13 mouse cellular contexts compared by ENCODE assay signal in genomic region chr9:119925120-119925657, GRCm38 (mm10). TPM values are rescaled to one million over a fixed set of nuclear protein-coding genes. Genes with fewer than 3 reads are reported as not detected.
DNase-seq lines count a peak whose midpoint lies in the region; ATAC-seq and TF ChIP-seq lines count a peak whose summit lies in the region.
"Had no signal": no experiment of that assay in that cellular context is flagged by ENCODE, and none has a peak within 500 bp of the region (broad histone marks: within the 10 kb centered on the region; RNA-seq: fewer than 3 reads in every experiment).

No protein-coding gene starts in this region.

- peak; percentile 9 for DNase-seq in NIH3T3 (ENCODE audit: low read depth)
- peak; percentile 22 for DNase-seq in brain, embryonic 14.5 days (ENCODE audit: low read depth)
- DNase-seq in left cerebral cortex, adult 8-10 months (ENCODE audit: low spot score in 2 of 2) = no peak
- DNase-seq in thymus, adult 2 months = no peak
- no peak for DNase-seq in natural killer cell, adult 2 months (ENCODE audit: low spot score in 2 of 2)
- DNase-seq: adrenal gland, postnatal 14 days; forebrain, postnatal 0 days; gastrocnemius, postnatal 25 days; heart, postnatal 10 days; thymus, postnatal 25 days had no signal

- H3K79me2 ChIP-seq in macrophage (ENCODE audit: inconsistent target) = no peaks in the 10 kb centered on the region

- peaks cover 41% of the 10 kb centered on the region for H3K36me3 ChIP-seq in liver, embryonic 16.5 days (ENCODE audit: control insufficient read depth, insufficient read depth)
- H3K36me3 ChIP-seq in macrophage (ENCODE audit: inconsistent target) = peaks cover 65% of the 10 kb centered on the region
- H3K36me3 ChIP-seq in thymus, adult 2 months (ENCODE audit: control insufficient read depth, insufficient read depth, low read length) = peaks cover 50% of the 10 kb centered on the region

- H3K27me3 ChIP-seq in liver, embryonic 16.5 days (ENCODE audit: control insufficient read depth, insufficient read depth, low read depth, low read length) = no peaks in the 10 kb centered on the region
- H3K27me3 ChIP-seq in thymus, adult 2 months (ENCODE audit: control insufficient read depth, insufficient read depth, low read length) = no peaks in the 10 kb centered on the region
- H3K27me3 ChIP-seq: Patski had no signal

- no peaks in the 10 kb centered on the region for H3K4me1 ChIP-seq in liver, embryonic 16.5 days (ENCODE audit: control insufficient read depth, low read depth, low read length)
- no peaks in the 10 kb centered on the region for H3K4me1 ChIP-seq in thymus, adult 2 months (replicated peaks; ENCODE audit: control insufficient read depth, insufficient read depth, low read length)

- H3K4me2 ChIP-seq in liver, embryonic 16.5 days (ENCODE audit: low read depth, low read length) = no peak overlapping the region

- no peaks in the 10 kb centered on the region for H3K9me3 ChIP-seq in liver, embryonic 16.5 days (replicated peaks; ENCODE audit: control insufficient read depth, low read length)

- ATAC-seq in liver, embryonic 16.5 days (ENCODE audit: low read depth) = peak; percentile 35; the same call in 1 of the 2 replicates
- ATAC-seq: forebrain, postnatal 0 days; Patski had no signal

- no peak overlapping the region for H3K9ac ChIP-seq in liver, embryonic 16.5 days (ENCODE audit: low read depth, low read length)
- H3K9ac ChIP-seq: forebrain, postnatal 0 days had no signal

- H3K4me3 ChIP-seq in liver, embryonic 16.5 days (ENCODE audit: low read depth, low read length) = no peak overlapping the region
- no peak overlapping the region for H3K4me3 ChIP-seq in macrophage (ENCODE audit: inconsistent target)
- H3K4me3 ChIP-seq in thymus, adult 2 months (ENCODE audit: control insufficient read depth, insufficient read depth, low read length) = no peak overlapping the region

- no peak for TF ChIP-seq POLR2A in brain, embryonic 14.5 days (IDR thresholded peaks at IDR 0.05; ENCODE audit: borderline replicate concordance, extremely low read depth, insufficient read depth, insufficient read length, poor library complexity, severe bottlenecking)
- TF ChIP-seq POLR2A in thymus, adult 2 months (IDR thresholded peaks at IDR 0.05; ENCODE audit: control insufficient read depth, extremely low read depth, insufficient read depth, low read length, poor library complexity) = no peak

- WGBS in liver, embryonic 16.5 days (ENCODE audit: insufficient replicate concordance) = 45% methylated on average over 16 of the region's 16 CpGs
- WGBS in macrophage (ENCODE audit: missing documents) = 10% methylated on average over 16 of the region's 16 CpGs
- WGBS in thymus, adult 2 months = 57% methylated on average over 16 of the region's 16 CpGs

- TF ChIP-seq CTCF in brain, embryonic 14.5 days (IDR thresholded peaks at IDR 0.05; ENCODE audit: borderline replicate concordance, extremely low read depth, insufficient read depth, insufficient read length) = no peak
- TF ChIP-seq CTCF in thymus, adult 2 months (IDR thresholded peaks at IDR 0.05; ENCODE audit: borderline replicate concordance, control insufficient read depth, extremely low read depth, insufficient read depth, low read length, poor library complexity) = no peak

- no peak overlapping the region for H3K27ac ChIP-seq in liver, embryonic 16.5 days (ENCODE audit: low read length)
- H3K27ac ChIP-seq in macrophage = peak overlapping the region; percentile 77
- no peak overlapping the region for H3K27ac ChIP-seq in thymus, adult 2 months (ENCODE audit: control insufficient read depth, insufficient read depth, low read length)

RNA-seq across cellular contexts. Expression of gene Gorasp1, which starts 12.2 kb away (rescaled TPM):
- 22.5 and 23.2 TPM in 2 replicates for polyA plus RNA-seq in brain, embryonic 14.5 days (2012; rRNA removed)
- polyA plus RNA-seq in liver, embryonic 16.5 days (2015; fragmentation: Nextera tagmentation; extraction: Ambion mirVana) = 10.6 and 12.1 TPM in 2 replicates
- total RNA-seq in macrophage (2018; cell fraction: chromatin; rRNA removed) = 10 to 100 TPM in 11 of 26 experiments, 1 to 10 TPM in 15; 1.7 to 16.2 (median 8.2) TPM
- 10 to 100 TPM in 14 of 26 experiments, 1 to 10 TPM in 12; 4.2 to 15.1 (median 10.6) TPM for total RNA-seq in macrophage (2018; cell fraction: cytosol; rRNA removed)
- total RNA-seq in macrophage (2018; cell fraction: nucleus; rRNA removed) = 10 to 100 TPM in 9 of 26 experiments, 1 to 10 TPM in 17; 2.4 to 24.8 (median 6.7) TPM
- 5.6 to 12.2 TPM (median 9.6 TPM) in 3 replicates for polyA plus RNA-seq in macrophage (2018)
- total RNA-seq in left cerebral cortex, adult 8-10 months (2022) = 10 to 100 TPM; 32.8 to 40.9 (median 36.8) TPM
- 10.8 and 11.0 TPM in 2 replicates for polyA plus RNA-seq in thymus, adult 2 months (2012; rRNA removed)

RNA-seq across cellular contexts. Expression of gene Ttc21a, which starts 12.2 kb away (rescaled TPM):
- polyA plus RNA-seq in brain, embryonic 14.5 days (2012; rRNA removed) = 1.1 and 2.1 TPM in 2 replicates
- polyA plus RNA-seq in liver, embryonic 16.5 days (2015; fragmentation: Nextera tagmentation; extraction: Ambion mirVana) = 0.08 and 0.21 TPM in 2 replicates
- 1 to 10 TPM in 15 of 26 experiments, under 1 TPM in 11; 0.25 to 7.3 (median 1.7) TPM for total RNA-seq in macrophage (2018; cell fraction: chromatin; rRNA removed)
- 1 to 10 TPM in 4 of 26 experiments, under 1 TPM in 22; 0.03 to 1.3 (median 0.32) TPM for total RNA-seq in macrophage (2018; cell fraction: cytosol; rRNA removed)
- total RNA-seq in macrophage (2018; cell fraction: nucleus; rRNA removed) = 1 to 10 TPM in 13 of 26 experiments, under 1 TPM in 13; 0.27 to 4.3 (median 0.97) TPM
- 0.05 to 0.09 TPM (median 0.06 TPM) in 3 replicates for polyA plus RNA-seq in macrophage (2018)
- 1 to 10 TPM in 1 of 4 experiments, under 1 TPM in 3; 0.70 to 1.2 (median 0.81) TPM for total RNA-seq in left cerebral cortex, adult 8-10 months (2022)
- polyA plus RNA-seq in thymus, adult 2 months (2012; rRNA removed) = 0.18 and 0.29 TPM in 2 replicates
- total RNA-seq: gastrocnemius, postnatal 25 days; heart, postnatal 10 days had no signal

RNA-seq across cellular contexts. Expression of gene Wdr48, which starts 30.5 kb away (rescaled TPM):
- 81.1 and 84.2 TPM in 2 replicates for polyA plus RNA-seq in brain, embryonic 14.5 days (2012; rRNA removed)
- 19.4 and 21.1 TPM in 2 replicates for polyA plus RNA-seq in liver, embryonic 16.5 days (2015; fragmentation: Nextera tagmentation; extraction: Ambion mirVana)
- total RNA-seq in macrophage (2018; cell fraction: chromatin; rRNA removed) = 100 to 1,000 TPM in 24 of 26 experiments, 10 to 100 TPM in 2; 92.3 to 311 (median 134) TPM
- 10 to 100 TPM; 29.0 to 47.5 (median 32.7) TPM for total RNA-seq in macrophage (2018; cell fraction: cytosol; rRNA removed)
- total RNA-seq in macrophage (2018; cell fraction: nucleus; rRNA removed) = 100 to 1,000 TPM in 7 of 26 experiments, 10 to 100 TPM in 19; 51.1 to 167 (median 78.9) TPM
- 25.1 to 40.5 TPM (median 29.3 TPM) in 3 replicates for polyA plus RNA-seq in macrophage (2018)
- total RNA-seq in left cerebral cortex, adult 8-10 months (2022) = 10 to 100 TPM; 71.9 to 79.6 (median 78.1) TPM
- 78.9 and 90.5 TPM in 2 replicates for polyA plus RNA-seq in thymus, adult 2 months (2012; rRNA removed)

RNA-seq across cellular contexts. Expression of gene Csrnp1, which starts 59.3 kb away (rescaled TPM):
- 3.4 and 4.9 TPM in 2 replicates for polyA plus RNA-seq in brain, embryonic 14.5 days (2012; rRNA removed)
- 2.5 and 3.3 TPM in 2 replicates for polyA plus RNA-seq in liver, embryonic 16.5 days (2015; fragmentation: Nextera tagmentation; extraction: Ambion mirVana)
- 100 to 1,000 TPM in 15 of 26 experiments, 10 to 100 TPM in 10, 1 to 10 TPM in 1; 10.0 to 493 (median 150) TPM for total RNA-seq in macrophage (2018; cell fraction: chromatin; rRNA removed)
- 100 to 1,000 TPM in 12 of 26 experiments, 10 to 100 TPM in 13, 1 to 10 TPM in 1; 8.5 to 831 (median 91.1) TPM for total RNA-seq in macrophage (2018; cell fraction: cytosol; rRNA removed)
- 100 to 1,000 TPM in 18 of 26 experiments, 10 to 100 TPM in 8; 12.4 to 779 (median 246) TPM for total RNA-seq in macrophage (2018; cell fraction: nucleus; rRNA removed)
- 5.0 to 8.4 TPM (median 8.0 TPM) in 3 replicates for polyA plus RNA-seq in macrophage (2018)
- 10 to 100 TPM; 13.4 to 25.5 (median 14.7) TPM for total RNA-seq in left cerebral cortex, adult 8-10 months (2022)
- 283 and 325 TPM in 2 replicates for polyA plus RNA-seq in thymus, adult 2 months (2012; rRNA removed)

Comparison
In these comparisons a context has a peak if more than half of its experiments do, and no peak if none do; other contexts are left out.
1. DNase-seq: peak in NIH3T3 (single experiment) and brain, embryonic 14.5 days (single experiment); none in left cerebral cortex, adult 8-10 months (0 of 2), thymus, adult 2 months (single experiment) and natural killer cell, adult 2 months (0 of 2).